Mouse (Mus musculus) intestine, embryonic 14.5 days (tissue): ENCODE measurements at regions not wholly inside any gene's neighbourhood (a gene's known extent, or its start where the extent isn't known, plus 50 kb on each side); places are given as distances from the start of the nearest gene placed in this dataset.

Experiments
- ATAC-seq: fragments of 200-750 bp; cut with Nextera tagmentation; replicated peaks from 2 replicates; pipeline ENCODE4 v1.8.0; 2017; ENCODE audit warnings: low read depth, moderate number of reproducible peaks, moderate TSS enrichment, moderate library complexity; ENCODE audit not compliant: low FRiP score, low TSS enrichment
- DNase-seq: peaks from one replicate; pipeline ENCODE4 v3.0.0-alpha.2; 2018; ENCODE audit warnings: low spot score
- H3K27ac ChIP-seq: fragments of 300-500 bp; sonication (generic); 2 replicates; pipeline ENCODE4 v1.5.1; 2014; ENCODE audit warnings: low read depth, mild to moderate bottlenecking, control low read depth
- H3K27me3 ChIP-seq: fragments of 300-500 bp; sonication (generic); replicated peaks from 2 replicates; pipeline ENCODE4 v1.6.1; 2014; ENCODE audit warnings: low read length, control low read depth; ENCODE audit not compliant: control insufficient read depth, insufficient read depth
- H3K36me3 ChIP-seq: fragments of 300-500 bp; sonication (generic); 2 replicates; pipeline ENCODE4 v1.6.1; 2014; ENCODE audit warnings: low read length, control low read depth; ENCODE audit not compliant: control insufficient read depth, insufficient read depth
- H3K4me1 ChIP-seq: fragments of 300-500 bp; sonication (generic); replicated peaks from 2 replicates; pipeline ENCODE4 v1.6.1; 2014; ENCODE audit warnings: low read length, control low read depth, mixed read lengths; ENCODE audit not compliant: control insufficient read depth, insufficient read depth
- H3K4me2 ChIP-seq: fragments of 300-500 bp; sonication (generic); 2 replicates; pipeline ENCODE4 v1.6.1; 2014; ENCODE audit warnings: low read length
- H3K4me3 ChIP-seq: fragments of 300-500 bp; sonication (generic); 2 replicates; pipeline ENCODE4 v1.5.1; 2014; ENCODE audit warnings: low read depth, low read length, control low read depth, mixed read lengths
- H3K9ac ChIP-seq: fragments of 300-500 bp; sonication (generic); 2 replicates; pipeline ENCODE4 v1.6.1; 2014; ENCODE audit warnings: mild to moderate bottlenecking, low read length
- H3K9me3 ChIP-seq: fragments of 300-500 bp; sonication (generic); 2 replicates; pipeline ENCODE4 v1.6.1; 2016; ENCODE audit warnings: low read length, control low read depth; ENCODE audit not compliant: control insufficient read depth
- WGBS: fragments of 180-500 bp; shearing (Covaris S2); extraction: QIAGEN DNeasy Blood & Tissue Kit; methylation state at CpG from one replicate; pipeline ENCODE4 v1.1.7; 2014; 5-methylcytosine and 5-hydroxymethylcytosine counted together

DNA sequence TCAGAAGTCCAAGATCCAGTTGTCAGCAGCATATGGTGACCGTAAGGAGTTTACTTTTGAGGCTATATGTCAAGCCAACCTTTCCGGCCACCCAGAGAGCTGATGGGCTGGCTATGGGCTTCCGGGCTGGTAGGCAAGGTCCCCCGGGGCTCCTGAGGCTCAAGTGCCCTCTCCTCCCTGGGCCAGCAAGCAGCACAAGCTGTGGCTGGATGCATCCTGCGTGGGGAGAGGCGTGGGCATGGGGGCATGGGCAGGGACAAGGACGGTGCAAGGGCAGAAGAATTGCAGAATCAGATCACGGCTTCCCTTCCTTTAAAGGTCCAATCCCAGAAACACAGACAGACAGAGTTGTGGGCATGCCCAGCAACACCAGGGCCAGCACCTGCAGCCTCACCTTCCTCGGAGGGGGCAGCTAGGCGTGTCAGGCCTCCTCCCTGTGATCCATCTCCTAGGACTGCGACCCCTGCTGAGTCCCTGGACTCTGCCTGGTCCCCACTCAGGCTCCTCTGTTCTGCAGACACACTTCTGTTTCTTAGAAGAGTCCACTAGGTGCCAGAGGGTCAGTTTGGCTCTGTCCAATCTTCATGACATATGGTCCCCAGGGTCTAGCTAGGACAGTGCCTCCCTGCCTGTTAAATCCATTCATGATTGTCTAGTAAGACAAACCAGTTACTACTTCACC, 111.8 kb upstream of the Lemd2 start:
- no peaks in the 10 kb centered on the region for H3K9me3 ChIP-seq
- 79% methylated on average over 11 of the region's 11 CpGs for WGBS
- H3K27me3 ChIP-seq = no peaks in the 10 kb centered on the region
- ATAC-seq (no peak), DNase-seq (no peak)
- no peak overlapping the region for H3K4me2 ChIP-seq
- peaks cover 7% of the 10 kb centered on the region; the same call in 1 of the 2 replicates for H3K4me1 ChIP-seq
- H3K36me3 ChIP-seq = no peaks in the 10 kb centered on the region
- H3K27ac ChIP-seq = no peak overlapping the region
- no peak overlapping the region for H3K4me3 ChIP-seq
- no peak overlapping the region for H3K9ac ChIP-seq

DNA sequence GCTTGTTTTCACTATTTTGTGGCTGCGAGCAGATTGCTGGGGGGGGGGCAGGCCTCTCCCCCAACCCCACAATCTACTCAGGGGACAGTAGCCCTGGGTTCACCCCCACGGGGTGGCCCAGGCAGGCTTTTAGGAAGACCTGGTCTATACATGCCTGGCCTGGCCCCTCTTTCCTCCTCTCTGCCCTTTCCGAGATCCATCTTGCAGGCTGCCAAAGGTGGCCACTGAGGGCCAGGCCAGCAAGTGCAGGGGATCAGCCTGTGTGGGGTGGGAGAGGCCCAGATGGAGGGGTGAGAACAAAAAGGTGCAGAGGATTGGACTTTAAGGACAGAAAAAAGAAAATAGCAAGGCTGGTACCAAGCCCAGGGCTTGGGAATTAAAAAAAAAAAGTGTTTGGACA, 111.2 kb upstream of the Lemd2 start:
- Histone ChIP-seq H3K27ac (no peak overlapping the region), H3K27me3 (no peaks in the 10 kb centered on the region), H3K36me3 (no peaks in the 10 kb centered on the region), H3K4me1 (peaks cover 7% of the 10 kb centered on the region; the same call in 1 of the 2 replicates), H3K9me3 (no peaks in the 10 kb centered on the region), H3K9ac (no peak overlapping the region), H3K4me3 (no peak overlapping the region), H3K4me2 (no peak overlapping the region)
- WGBS = 69% methylated on average over 3 of the region's 3 CpGs
- no peak for ATAC-seq
- no peak for DNase-seq

DNA sequence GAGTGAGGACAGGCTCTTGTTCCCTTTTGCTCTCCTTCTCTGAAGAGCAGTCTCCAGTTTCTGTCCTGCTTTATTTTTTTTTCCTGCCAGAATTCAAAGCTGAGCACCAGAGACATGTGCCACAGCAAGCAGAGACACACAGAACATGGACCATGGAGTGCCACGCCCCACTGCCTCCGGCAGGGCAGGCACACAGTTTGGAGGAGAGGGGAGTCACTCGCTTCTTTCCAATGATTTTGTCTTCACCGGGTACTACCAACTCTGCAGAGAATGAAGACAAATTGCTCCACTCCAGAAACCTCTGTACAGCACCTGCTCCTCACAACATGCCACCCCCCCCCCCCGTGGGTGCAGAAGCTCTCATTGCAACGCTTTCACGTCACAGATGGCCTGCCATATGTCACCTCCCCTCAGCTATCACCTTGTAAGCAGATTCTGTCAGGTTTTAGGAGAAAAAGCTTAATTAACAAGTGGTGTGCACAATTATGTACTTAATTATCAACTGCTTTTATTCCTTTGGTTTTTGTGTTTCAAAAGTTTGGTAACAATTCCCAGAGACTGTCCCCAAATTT, 110.6 kb upstream of the Lemd2 start:
- Histone ChIP-seq H3K9ac (no peak overlapping the region), H3K9me3 (no peaks in the 10 kb centered on the region), H3K27me3 (no peaks in the 10 kb centered on the region), H3K36me3 (no peaks in the 10 kb centered on the region), H3K4me1 (peaks cover 7% of the 10 kb centered on the region; the same call in 1 of the 2 replicates), H3K27ac (no peak overlapping the region), H3K4me3 (no peak overlapping the region), H3K4me2 (no peak overlapping the region)
- DNase-seq (no peak), ATAC-seq (no peak)
- WGBS = 63% methylated on average over 7 of the region's 7 CpGs

DNA sequence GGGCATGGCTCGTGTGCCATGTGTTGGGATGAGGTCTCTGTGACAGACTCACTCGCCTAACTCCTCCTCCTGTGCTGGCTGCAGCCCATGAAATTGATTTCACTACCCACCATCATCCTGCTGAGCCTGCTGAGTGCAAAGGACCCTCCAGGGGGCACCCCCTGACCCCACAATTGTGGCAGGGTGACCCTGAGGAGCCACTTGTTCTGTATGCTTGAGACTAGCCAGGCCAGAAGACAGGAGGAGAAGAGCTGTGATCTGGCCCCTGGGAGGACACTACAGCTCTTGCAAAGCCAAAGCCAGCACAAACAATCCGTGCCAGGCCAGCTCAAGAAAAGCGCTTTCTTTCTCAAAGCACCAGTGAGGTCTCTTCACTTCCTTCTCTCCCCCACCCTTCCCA, 104.7 kb upstream of the Lemd2 start:
- H3K4me3 ChIP-seq = no peak overlapping the region
- H3K4me2 ChIP-seq = no peak overlapping the region
- no peak overlapping the region for H3K9ac ChIP-seq
- WGBS = 41% methylated on average over 4 of the region's 4 CpGs
- ATAC-seq (no peak), DNase-seq (no peak)
- no peaks in the 10 kb centered on the region for H3K36me3 ChIP-seq
- H3K27ac ChIP-seq = no peak overlapping the region
- no peaks in the 10 kb centered on the region for H3K27me3 ChIP-seq
- no peaks in the 10 kb centered on the region for H3K9me3 ChIP-seq
- H3K4me1 ChIP-seq = no peaks in the 10 kb centered on the region

DNA sequence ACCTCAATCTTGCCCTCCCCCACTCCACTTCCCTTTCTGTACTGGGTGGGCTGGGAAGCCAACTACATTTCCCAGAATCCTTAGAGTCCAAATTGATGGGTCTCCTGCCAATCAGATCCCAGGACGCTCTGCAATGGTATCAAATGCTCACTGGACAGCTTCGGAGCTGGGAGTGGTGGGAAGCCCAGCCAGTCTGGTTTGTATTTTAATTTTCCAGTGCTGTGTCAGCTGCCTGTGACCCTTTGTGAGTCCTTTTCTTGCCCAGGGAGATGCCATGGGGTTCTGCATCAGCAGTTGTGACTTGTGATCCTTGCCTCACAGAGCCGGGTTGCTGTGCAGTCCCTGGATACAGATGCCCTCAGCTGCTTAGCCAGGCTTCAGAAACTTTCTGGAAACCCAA, 100.6 kb upstream of the Lemd2 start:
- DNase-seq = no peak

DNA sequence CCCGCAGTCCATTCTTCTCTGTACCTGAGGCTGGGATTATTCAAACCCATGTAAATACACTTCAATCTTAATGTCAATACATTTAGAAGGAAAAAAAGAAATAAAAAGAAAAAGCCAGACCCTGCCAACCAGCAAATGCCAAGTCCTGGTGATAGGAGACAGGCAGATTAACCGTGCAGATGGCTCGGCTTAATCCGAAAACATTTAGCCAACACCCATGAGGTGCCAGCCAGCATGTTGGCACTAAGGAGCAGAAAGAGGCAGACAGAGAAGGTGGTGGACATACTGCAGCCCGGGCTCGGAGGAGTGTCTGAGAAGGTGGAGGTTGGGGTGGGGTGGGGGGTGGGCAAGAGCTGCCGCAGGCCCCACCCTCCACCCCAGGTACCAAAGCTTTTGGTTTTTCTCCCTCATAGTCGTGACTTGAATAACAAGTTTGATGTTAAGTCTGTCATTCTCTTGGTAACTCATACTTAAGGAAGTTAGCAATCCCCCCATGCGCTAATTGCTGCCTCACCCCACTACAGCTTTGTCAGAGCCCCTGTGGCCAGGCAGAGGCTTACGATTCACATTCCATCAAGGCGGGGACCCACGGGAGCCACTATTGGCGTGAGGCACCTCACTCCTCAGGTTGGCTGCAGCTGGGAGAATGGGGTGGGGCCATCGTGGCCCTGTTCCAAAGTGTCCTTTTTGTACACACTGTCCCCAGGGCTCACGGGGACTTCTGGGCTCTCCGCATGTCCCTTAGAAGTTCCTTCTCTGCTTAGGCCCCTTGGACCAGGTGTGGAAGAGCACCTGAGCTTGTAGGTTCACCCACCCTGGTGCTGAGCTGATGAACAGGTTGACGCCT, 99.6 kb upstream of the Lemd2 start:
- Histone ChIP-seq H3K27me3 (no peaks in the 10 kb centered on the region), H3K4me3 (no peak overlapping the region), H3K9ac (no peak overlapping the region), H3K9me3 (no peaks in the 10 kb centered on the region), H3K27ac (no peak overlapping the region), H3K36me3 (no peaks in the 10 kb centered on the region), H3K4me1 (no peaks in the 10 kb centered on the region), H3K4me2 (no peak overlapping the region)
- ATAC-seq = no peak
- WGBS = 77% methylated on average over 17 of the region's 17 CpGs
- DNase-seq = no peak

More for the DNA sequence above, 100.6 kb upstream of the Lemd2 start:
- ATAC-seq = no peak
- no peaks in the 10 kb centered on the region for H3K36me3 ChIP-seq
- H3K4me2 ChIP-seq = no peak overlapping the region
- H3K27me3 ChIP-seq = no peaks in the 10 kb centered on the region
- WGBS = 61% methylated on average over 3 of the region's 3 CpGs
- no peak overlapping the region for H3K4me3 ChIP-seq
- H3K9me3 ChIP-seq = no peaks in the 10 kb centered on the region
- H3K4me1 ChIP-seq = no peaks in the 10 kb centered on the region
- H3K27ac ChIP-seq = no peak overlapping the region
- H3K9ac ChIP-seq = no peak overlapping the region

DNA sequence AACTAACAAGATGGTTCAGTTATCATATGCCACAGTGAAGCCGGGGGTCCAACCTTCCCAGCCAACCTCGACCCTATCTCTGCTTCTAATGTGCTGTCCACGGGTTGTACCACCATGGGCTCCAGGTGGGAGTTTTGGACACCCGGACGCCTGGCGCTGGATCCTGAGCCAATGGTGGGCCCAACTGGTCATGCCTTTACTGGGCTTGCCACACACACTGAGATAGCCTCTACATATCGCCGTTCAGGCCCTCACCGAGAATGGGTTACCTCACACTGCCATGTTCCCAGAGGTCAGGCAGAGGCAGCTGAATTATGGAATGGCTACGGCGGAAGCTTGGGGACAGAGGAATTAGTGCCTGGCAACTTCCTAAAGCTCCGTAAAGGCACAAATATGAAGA, 98.8 kb upstream of the Lemd2 start:
- Histone ChIP-seq H3K9me3 (no peaks in the 10 kb centered on the region), H3K4me2 (no peak overlapping the region), H3K27ac (no peak overlapping the region), H3K9ac (no peak overlapping the region), H3K4me1 (no peaks in the 10 kb centered on the region), H3K36me3 (no peaks in the 10 kb centered on the region), H3K27me3 (no peaks in the 10 kb centered on the region), H3K4me3 (no peak overlapping the region)
- ATAC-seq (no peak), DNase-seq (no peak)
- 95% methylated on average over 12 of the region's 12 CpGs for WGBS

DNA sequence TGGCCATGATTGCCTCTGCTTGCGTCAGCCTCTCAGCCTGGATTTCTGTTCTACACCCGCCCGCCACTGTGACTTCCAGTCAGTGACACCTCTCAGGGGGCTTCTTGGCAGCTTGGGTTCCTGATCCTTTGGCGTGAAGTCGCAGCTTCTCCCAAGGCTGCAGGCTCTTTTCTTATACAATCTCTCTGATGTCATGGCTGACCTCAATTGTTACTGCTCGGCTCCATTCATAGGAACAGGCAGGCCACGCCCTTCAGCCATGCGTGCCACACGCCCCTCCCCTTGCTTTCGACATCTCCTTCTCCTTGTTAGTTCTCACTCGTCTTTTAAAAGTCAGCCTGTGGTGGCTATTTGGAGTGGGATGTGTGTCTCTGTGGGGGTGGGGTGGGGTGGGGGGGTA, 97.1 kb upstream of the Lemd2 start:
- 0 out of 2 replicates have a peak, but pooled peaks cover under 1% of the 10 kb centered on the region for H3K9me3 ChIP-seq
- H3K4me3 ChIP-seq = no peak overlapping the region
- ATAC-seq = no peak
- H3K4me2 ChIP-seq = no peak overlapping the region
- 52% methylated on average over 11 of the region's 11 CpGs for WGBS
- no peak overlapping the region for H3K27ac ChIP-seq
- no peaks in the 10 kb centered on the region for H3K4me1 ChIP-seq
- no peak for DNase-seq
- no peaks in the 10 kb centered on the region for H3K27me3 ChIP-seq
- no peak overlapping the region for H3K9ac ChIP-seq
- no peaks in the 10 kb centered on the region for H3K36me3 ChIP-seq
